Mouse (Mus musculus): Measurements from ENCODE around the gene Gm45711. TPM values are rescaled to one million over a fixed set of nuclear protein-coding genes. Genes with fewer than 3 reads are reported as not detected.

Gm45711 gene
- not detected for polyA plus RNA-seq (2017; shearing (Covaris generic))

GRCm38 (mm10) chr8:104309441-104310155, at the start of gene Gm45711, which contains the start of gene Cmtm1:
Gm45711 (minus strand) TSS chr8:104310081.
Cmtm1 (minus strand) TSS chr8:104310145.

DNA sequence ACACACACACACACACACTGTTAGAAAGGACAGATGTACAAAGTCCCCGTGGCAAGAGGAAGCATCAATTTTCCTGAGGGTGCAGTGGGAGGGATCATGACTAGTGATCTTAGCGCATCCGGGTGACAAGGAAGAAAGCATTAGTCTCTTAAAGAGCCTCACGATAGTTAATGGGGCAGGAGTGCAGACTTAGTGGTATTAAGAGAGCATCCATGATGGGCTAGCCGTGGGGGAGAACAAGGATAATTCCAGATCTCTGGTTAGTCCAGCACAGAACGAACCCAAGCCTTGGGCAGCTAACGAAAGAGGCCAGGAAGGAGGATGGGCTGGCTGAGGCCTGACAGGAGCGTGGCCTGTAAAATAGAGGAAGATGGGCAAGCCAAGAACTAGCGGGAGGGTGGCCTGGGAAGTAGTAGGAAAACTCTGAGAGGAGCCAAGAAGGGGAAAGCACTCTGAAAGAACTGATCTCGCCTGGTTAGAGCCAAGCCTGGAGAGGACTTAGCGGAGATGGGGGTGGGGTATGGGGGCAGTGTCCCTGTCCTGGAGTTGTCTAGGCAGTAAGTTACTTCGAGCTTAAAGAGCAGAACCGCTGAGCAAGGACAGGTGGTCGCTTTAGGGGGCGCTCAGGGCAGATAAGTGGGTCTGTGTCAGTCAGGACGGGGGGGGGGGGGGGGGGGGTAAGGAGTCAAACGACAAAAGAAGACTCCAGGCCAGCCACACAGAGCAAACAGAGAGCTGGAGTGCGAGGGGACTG, 29.5 kb upstream of the Gm45711 start, which contains the start of gene Cmtm3:
TSS of gene Cmtm3 (plus strand) at position 182 of the 754 bp plus-strand sequence.

GRCm38 (mm10) chr8:104321930-104322329, 12.0 kb upstream of the Gm45711 start, which contains the start of gene Cmtm2b:
Cmtm2b (plus strand) TSS chr8:104322230.

GRCm38 (mm10) chr8:104321267-104321666, 11.4 kb upstream of the Gm45711 start, which contains the start of gene Gm11020:
Gm11020 (plus strand) TSS chr8:104321567.

DNA sequence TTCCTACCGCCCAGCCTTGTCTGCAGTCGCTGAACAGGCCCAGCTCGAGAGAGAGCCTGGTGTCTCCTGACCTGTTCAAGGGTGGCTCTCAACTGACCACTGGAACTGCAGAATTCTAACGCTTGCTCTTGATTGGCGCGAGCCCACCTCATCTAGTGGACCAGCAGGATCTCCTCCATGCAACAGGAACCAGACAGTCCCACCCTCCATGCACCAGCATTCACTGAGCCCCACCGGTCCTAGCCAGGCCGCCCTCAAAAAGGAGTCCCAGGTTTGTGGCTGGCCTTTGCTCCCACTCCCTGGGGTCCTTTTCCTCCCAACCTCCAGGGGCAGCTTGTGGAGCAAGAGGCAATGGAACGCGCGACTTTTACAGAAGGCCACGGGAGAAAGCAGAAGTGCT, 16.8 kb downstream of the Gm45711 start, which contains the start of gene Cmtm2a:
TSS of gene Cmtm2a (minus strand) at position 101 of the 400 bp plus-strand sequence.

DNA sequence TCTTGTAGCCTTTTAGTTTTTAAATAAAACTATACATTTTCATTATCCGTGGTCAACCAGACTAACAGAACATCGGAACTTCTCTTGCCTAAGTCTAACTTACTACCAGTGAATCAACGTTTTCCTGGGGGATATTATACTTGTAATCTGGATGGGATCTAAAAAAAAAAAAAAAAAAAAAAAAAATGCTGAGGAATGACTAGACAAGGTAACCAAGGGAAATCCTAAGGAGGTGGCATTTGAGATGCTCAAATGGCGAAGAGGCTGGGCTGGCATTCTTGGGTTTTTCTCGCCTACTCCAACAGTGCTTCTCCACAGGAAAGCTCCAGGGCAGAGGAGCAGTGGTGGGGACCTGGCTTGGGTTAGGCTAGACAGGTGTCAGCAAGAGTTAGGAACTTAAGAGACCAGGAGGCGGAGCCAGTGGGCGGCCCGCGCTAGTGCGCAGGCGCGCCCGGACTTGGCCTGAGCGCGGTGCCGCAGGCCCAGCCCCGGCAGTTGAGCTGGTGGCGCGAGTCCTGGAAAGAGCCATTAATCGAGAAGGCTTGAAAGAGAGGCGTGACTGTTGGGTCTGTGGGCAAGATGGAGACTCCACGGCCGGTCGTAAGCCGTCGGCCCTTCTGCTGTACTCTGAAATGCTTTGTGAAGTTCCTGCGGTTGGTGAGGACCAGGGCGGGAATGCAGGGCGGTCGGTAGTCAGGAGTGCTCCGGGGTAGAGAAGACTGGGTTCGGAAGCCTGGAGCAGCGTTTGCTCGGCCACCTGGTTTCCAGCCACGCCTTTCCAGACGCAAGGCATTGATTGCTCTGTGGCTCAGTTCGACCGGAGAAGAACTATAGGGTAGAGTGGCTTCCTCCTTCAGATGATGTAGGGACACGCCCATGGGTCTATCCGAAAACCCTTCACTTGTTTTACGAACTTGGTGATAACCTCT, 59.2 kb downstream of the Gm45711 start, which contains the start of gene Cklf:
TSS of gene Cklf (plus strand) at position 423 of the 929 bp plus-strand sequence.

DNA sequence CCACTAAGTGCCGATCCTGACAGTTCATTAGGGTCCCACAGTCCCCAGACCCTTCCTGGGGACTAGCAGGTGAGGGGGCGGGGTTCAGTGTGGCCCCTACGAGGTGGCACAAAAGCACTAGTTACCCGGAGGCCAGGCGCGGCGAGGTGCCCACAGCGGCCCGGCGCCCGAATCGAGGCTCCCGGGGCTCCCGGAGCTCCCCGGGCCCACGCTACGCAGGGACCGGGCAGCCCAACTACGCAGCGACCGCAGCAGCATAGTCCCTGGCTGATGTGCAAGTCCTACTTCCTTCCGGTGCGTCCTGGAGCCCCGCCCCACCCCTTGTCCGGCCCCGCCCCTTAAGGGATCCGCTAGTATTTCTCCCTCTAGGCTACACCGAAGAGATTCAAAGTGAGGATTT, 61.6 kb downstream of the Gm45711 start, which contains the start of gene Tk2:
TSS of gene Tk2 (minus strand) at position 283 of the 400 bp plus-strand sequence.

Other genes starting within 250 kb of the Gm45711 start
- gene Cdh5, start 208.5 kb downstream of the Gm45711 start, polyA plus RNA-seq (2017; shearing (Covaris generic)), result not detected
- gene Bean1, start 139.6 kb downstream of the Gm45711 start, polyA plus RNA-seq (2017; shearing (Covaris generic)), result not detected
- gene Tk2, start 61.5 kb downstream of the Gm45711 start, polyA plus RNA-seq (2017; shearing (Covaris generic)), result 80.0 TPM
- gene Cklf, start 59.2 kb downstream of the Gm45711 start, polyA plus RNA-seq (2017; shearing (Covaris generic)), result 138 TPM
- gene Cmtm2a, start 16.9 kb downstream of the Gm45711 start, polyA plus RNA-seq (2017; shearing (Covaris generic)), result not detected
- not detected for gene Cmtm1, start 64 bp upstream of the Gm45711 start, polyA plus RNA-seq (2017; shearing (Covaris generic))
- not detected for gene Gm11020, start 11.5 kb upstream of the Gm45711 start, polyA plus RNA-seq (2017; shearing (Covaris generic))
- not detected for gene Cmtm2b, start 12.1 kb upstream of the Gm45711 start, polyA plus RNA-seq (2017; shearing (Covaris generic))
- gene Cmtm3, start 29.3 kb upstream of the Gm45711 start, polyA plus RNA-seq (2017; shearing (Covaris generic)), result 38.3 TPM
- 0.20 TPM for gene Cmtm4, start 85.7 kb upstream of the Gm45711 start, polyA plus RNA-seq (2017; shearing (Covaris generic))
- gene Dync1li2, start 133.0 kb upstream of the Gm45711 start, polyA plus RNA-seq (2017; shearing (Covaris generic)), result 41.9 TPM
- 0.10 TPM for gene Terb1, start 199.8 kb upstream of the Gm45711 start, polyA plus RNA-seq (2017; shearing (Covaris generic))
- 92.9 TPM for gene Nae1, start 224.6 kb upstream of the Gm45711 start, polyA plus RNA-seq (2017; shearing (Covaris generic))
- 2.7 TPM for gene Car7, start 224.6 kb upstream of the Gm45711 start, polyA plus RNA-seq (2017; shearing (Covaris generic))